Mouse (Mus musculus): ENCODE results near the gene Frg2f1.

- no peak for TF ChIP-seq CTCF (IDR thresholded peaks at IDR 0.05; ENCODE audit: extremely low read depth, insufficient read length, insufficient replicate concordance, low read depth, low read length)
- TF ChIP-seq POLR2A (IDR thresholded peaks at IDR 0.05; ENCODE audit: low read depth, low read length): no peak
Measured at GRCm38 (mm10) chr4:119489666-119490065, 49.7 kb downstream of the Frg2f1 start.

Data from small intestine, adult 2 months (tissue).